Mouse (Mus musculus): ENCODE measurements at regions not wholly inside any gene's neighbourhood (a gene's known extent, or its start where the extent isn't known, plus 50 kb on each side); places are given as distances from the start of the nearest gene placed in this dataset.
A peak's percentile ranks its signal among the peaks of the same experiment; 100 is the strongest.

DNA sequence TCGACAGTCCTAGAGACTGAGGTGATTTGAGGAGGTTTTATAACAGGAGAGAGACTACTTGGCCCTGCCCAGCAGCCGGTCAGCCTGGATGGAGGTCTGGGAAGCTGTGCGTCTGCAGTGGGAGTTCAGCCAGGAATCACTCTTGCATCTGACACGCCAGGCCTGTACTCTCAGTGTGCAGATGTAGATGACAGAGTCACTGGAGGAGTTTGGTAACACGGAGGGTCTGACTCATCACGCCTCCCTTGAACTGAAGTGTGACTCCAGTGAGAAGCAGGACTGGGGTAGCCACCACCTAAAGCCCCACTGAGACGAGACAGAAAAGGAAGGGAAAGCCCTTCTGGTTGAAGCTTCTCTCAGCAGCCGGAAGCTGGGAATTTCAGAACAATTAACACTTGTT, 55.9 kb downstream of the C1ql2 start:
- ATAC-seq (no peak), DNase-seq (no peak)
- Histone ChIP-seq H3K4me3 (ENCODE audit: low read depth, low read length) (no peak overlapping the region), H3K36me3 (replicated peaks; ENCODE audit: insufficient read depth, low read length) (no peaks in the 10 kb centered on the region), H3K9me3 (ENCODE audit: low read length) (no peaks in the 10 kb centered on the region), H3K27me3 (ENCODE audit: insufficient read depth, low read length) (no peaks in the 10 kb centered on the region), H3K9ac (replicated peaks) (no peak overlapping the region), H3K27ac (ENCODE audit: low read depth) (no peak overlapping the region), H3K4me1 (ENCODE audit: insufficient read depth) (no peaks in the 10 kb centered on the region), H3K4me2 (ENCODE audit: low read depth, low read length) (no peak overlapping the region)
- TF ChIP-seq EP300 (IDR thresholded peaks at IDR 0.05; ENCODE audit: low read depth) (no peak), CTCF (IDR thresholded peaks at IDR 0.05; ENCODE audit: low read depth) (no peak)
- WGBS (ENCODE audit: insufficient replicate concordance), result 56% methylated on average over 8 of the region's 8 CpGs

DNA sequence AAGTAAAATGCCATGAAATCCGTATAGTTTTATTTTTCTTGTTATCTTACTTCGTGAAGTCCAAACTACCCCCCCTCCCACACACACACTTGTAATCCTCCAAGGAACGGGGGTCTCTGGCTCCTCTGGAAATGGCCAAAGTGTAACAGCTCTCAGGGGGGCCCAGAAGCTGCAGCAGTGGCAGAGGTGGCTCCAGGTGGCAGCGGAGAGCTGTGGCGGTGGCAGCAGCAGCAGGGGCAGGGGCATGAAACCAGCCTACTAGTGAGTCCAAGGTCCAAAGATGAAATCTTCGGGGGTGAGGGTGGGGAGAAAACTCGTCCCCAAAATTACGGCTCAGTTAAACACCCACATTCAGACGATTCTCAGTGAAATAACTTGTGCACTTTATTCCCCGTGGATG, 62.9 kb downstream of the C1ql2 start:
- 0 out of 2 replicates have a peak, but pooled peaks have one; percentile 15 for TF ChIP-seq CTCF (IDR thresholded peaks at IDR 0.05; ENCODE audit: low read depth)
- TF ChIP-seq EP300 (IDR thresholded peaks at IDR 0.05; ENCODE audit: low read depth), result no peak
- H3K27me3 ChIP-seq (ENCODE audit: insufficient read depth, low read length), result no peaks in the 10 kb centered on the region
- DNase-seq (no peak), ATAC-seq (no peak)
- H3K9ac ChIP-seq (replicated peaks), result no peak overlapping the region
- no peak overlapping the region for H3K4me3 ChIP-seq (ENCODE audit: low read depth, low read length)
- no peaks in the 10 kb centered on the region for H3K4me1 ChIP-seq (ENCODE audit: insufficient read depth)
- WGBS (ENCODE audit: insufficient replicate concordance), result 57% methylated on average over 10 of the region's 10 CpGs
- H3K9me3 ChIP-seq (ENCODE audit: low read length), result no peaks in the 10 kb centered on the region
- no peak overlapping the region for H3K27ac ChIP-seq (ENCODE audit: low read depth)
- H3K4me2 ChIP-seq (ENCODE audit: low read depth, low read length), result no peak overlapping the region
- H3K36me3 ChIP-seq (replicated peaks; ENCODE audit: insufficient read depth, low read length), result no peaks in the 10 kb centered on the region

DNA sequence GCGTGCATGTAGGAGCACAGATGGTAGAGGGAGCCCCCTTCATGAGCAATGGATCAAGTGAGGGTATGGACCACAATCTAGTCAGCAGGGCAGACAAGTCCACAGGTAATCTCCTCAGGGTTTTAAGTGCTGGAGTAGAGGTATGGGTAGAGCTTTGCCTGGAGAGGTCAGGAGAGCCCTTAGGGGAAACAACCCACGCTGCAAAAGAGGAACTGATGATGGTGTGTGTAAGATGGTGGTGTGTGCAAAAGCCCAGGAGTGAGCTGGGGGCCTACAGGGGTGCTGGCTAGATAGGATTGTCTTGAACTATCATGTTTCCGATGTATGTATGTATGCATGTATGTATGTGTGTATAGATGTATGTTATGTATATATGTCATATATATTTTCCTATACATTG, 75.6 kb downstream of the C1ql2 start:
- ATAC-seq (no peak), DNase-seq (no peak)
- Histone ChIP-seq H3K9ac (replicated peaks) (no peak overlapping the region), H3K27me3 (ENCODE audit: insufficient read depth, low read length) (no peaks in the 10 kb centered on the region), H3K4me3 (ENCODE audit: low read depth, low read length) (no peak overlapping the region), H3K4me1 (ENCODE audit: insufficient read depth) (no peaks in the 10 kb centered on the region), H3K4me2 (ENCODE audit: low read depth, low read length) (no peak overlapping the region), H3K27ac (ENCODE audit: low read depth) (no peak overlapping the region), H3K9me3 (ENCODE audit: low read length) (no peaks in the 10 kb centered on the region), H3K36me3 (replicated peaks; ENCODE audit: insufficient read depth, low read length) (no peaks in the 10 kb centered on the region)
- no peak for TF ChIP-seq CTCF (IDR thresholded peaks at IDR 0.05; ENCODE audit: low read depth)
- no peak for TF ChIP-seq EP300 (IDR thresholded peaks at IDR 0.05; ENCODE audit: low read depth)
- 64% methylated on average over 3 of the region's 3 CpGs for WGBS (ENCODE audit: insufficient replicate concordance)

Data from liver, postnatal 0 days (tissue).